Mouse (Mus musculus) kidney, postnatal 0 days (tissue): ENCODE data around the gene Hist1h2bf. TPM values are rescaled to one million over a fixed set of nuclear protein-coding genes. Genes with fewer than 3 reads are reported as not detected.
"Not testable (repeated sequence)": the region's sequence is repeated elsewhere in the genome, so short reads cannot be mapped to it uniquely, and the experiment has no call there.

Experiments
- ATAC-seq: fragments of 200-750 bp; cut with Nextera tagmentation; replicated peaks from 2 replicates; pipeline ENCODE4 v1.8.0; 2017; ENCODE audit warnings: low read depth, moderate number of reproducible peaks, moderate TSS enrichment, moderate library complexity; ENCODE audit not compliant: low FRiP score
- DNase-seq: peaks from one replicate; pipeline ENCODE4 v3.0.0-alpha.2; 2016; ENCODE audit warnings: low spot score
- H3K27ac ChIP-seq: fragments of 300-500 bp; sonication (generic); 2 replicates; pipeline ENCODE4 v1.5.1; 2014; ENCODE audit warnings: mild to moderate bottlenecking
- H3K27me3 ChIP-seq: fragments of 300-500 bp; sonication (generic); 2 replicates; pipeline ENCODE4 v1.6.1; 2014; ENCODE audit warnings: low read length, mixed read lengths; ENCODE audit not compliant: insufficient read depth
- H3K36me3 ChIP-seq: fragments of 300-500 bp; sonication (generic); 2 replicates; pipeline ENCODE4 v1.6.1; 2014; ENCODE audit warnings: low read length, mixed read lengths; ENCODE audit not compliant: insufficient read depth
- H3K4me1 ChIP-seq: fragments of 300-500 bp; sonication (generic); replicated peaks from 2 replicates; pipeline ENCODE4 v1.6.1; 2014; ENCODE audit warnings: antibody characterized with exemption, low read length, mixed read lengths; ENCODE audit not compliant: insufficient read depth
- H3K4me2 ChIP-seq: fragments of 300-500 bp; sonication (generic); 2 replicates; pipeline ENCODE4 v1.6.1; 2014; ENCODE audit warnings: mild to moderate bottlenecking, low read length, moderate library complexity, mixed read lengths
- H3K4me3 ChIP-seq: fragments of 300-500 bp; sonication (generic); replicated peaks from 2 replicates; pipeline ENCODE4 v1.5.1; 2014; ENCODE audit warnings: low read depth, low read length
- H3K9ac ChIP-seq: fragments of 300-500 bp; sonication (generic); 2 replicates; pipeline ENCODE4 v1.6.1; 2014; ENCODE audit warnings: low read depth, low read length
- H3K9me3 ChIP-seq: fragments of 300-500 bp; sonication (generic); replicated peaks from 2 replicates; pipeline ENCODE4 v1.6.1; 2016; ENCODE audit warnings: low read length, inconsistent platforms, mixed read lengths
- CTCF ChIP-seq: IDR thresholded peaks from 2 replicates; pipeline ENCODE4 v1.5.1; 2016; ENCODE audit warnings: antibody characterized with exemption, low read depth, mild to moderate bottlenecking, moderate library complexity
- WGBS: fragments of 180-500 bp; shearing (Covaris S2); extraction: QIAGEN DNeasy Blood & Tissue Kit; methylation state at CpG from one replicate; pipeline ENCODE4 v1.1.7; 2014; 5-methylcytosine and 5-hydroxymethylcytosine counted together
- polyA plus RNA-seq: library from polyadenylated mRNA; unstranded; fragments of >200 nt; fragmentation: Nextera tagmentation; extraction: Ambion mirVana; gene quantifications from 2 replicates; pipeline ENCODE4 v1.2.1, GENCODE M21; 2015

Gene Hist1h2bf
- polyA plus RNA-seq, 1 experiment from 2014 or later, result 3.4 TPM

DNA sequence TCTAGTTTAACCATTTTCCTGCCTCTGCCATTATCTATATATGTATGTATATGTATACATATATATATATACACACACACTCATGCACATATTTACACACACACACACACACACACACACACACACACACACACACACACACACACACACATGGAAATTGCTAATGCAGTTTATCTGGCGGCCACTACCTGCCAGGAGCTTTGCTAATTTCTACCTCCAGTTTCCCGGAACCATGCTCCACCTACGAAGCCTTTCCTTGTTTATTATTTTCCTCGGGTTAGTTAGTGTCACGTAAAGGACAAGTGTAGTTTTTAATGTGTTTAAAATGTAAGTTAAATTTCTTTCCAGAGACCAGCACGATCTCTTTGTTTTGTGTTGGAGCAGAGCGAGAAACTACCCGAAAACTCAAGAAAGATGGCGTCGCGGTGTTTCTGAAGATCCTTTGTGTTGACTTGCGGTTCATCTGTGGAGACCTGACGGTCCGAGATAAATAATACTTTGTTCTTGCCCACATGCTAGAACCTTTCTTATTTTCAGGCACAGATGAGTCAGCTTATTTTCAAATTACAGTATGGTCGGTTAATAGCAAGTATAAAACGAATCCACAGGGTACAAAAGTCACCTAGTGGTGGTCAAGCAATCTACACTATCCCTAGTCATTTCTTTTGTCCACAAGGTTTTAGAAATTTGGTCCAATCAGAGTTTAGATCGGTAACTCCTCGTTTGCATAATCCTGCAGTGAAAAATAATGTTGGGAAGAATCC is 11.1 kb downstream of the Hist1h2bf start:
- Histone ChIP-seq H3K27ac (peak overlapping the region; percentile 96), H3K9me3 (no peaks in the 10 kb centered on the region), H3K9ac (peak overlapping the region; percentile 57), H3K4me2 (peak overlapping the region; percentile 76), H3K4me1 (no peaks in the 10 kb centered on the region), H3K36me3 (no peaks in the 10 kb centered on the region), H3K27me3 (no peaks in the 10 kb centered on the region), H3K4me3 (peak overlapping the region; percentile 25)
- ATAC-seq (peak; percentile 58), DNase-seq (peak; percentile 98)
- TF ChIP-seq CTCF, result peak; percentile 71
- WGBS, result 3% methylated on average over 18 of the region's 18 CpGs

DNA sequence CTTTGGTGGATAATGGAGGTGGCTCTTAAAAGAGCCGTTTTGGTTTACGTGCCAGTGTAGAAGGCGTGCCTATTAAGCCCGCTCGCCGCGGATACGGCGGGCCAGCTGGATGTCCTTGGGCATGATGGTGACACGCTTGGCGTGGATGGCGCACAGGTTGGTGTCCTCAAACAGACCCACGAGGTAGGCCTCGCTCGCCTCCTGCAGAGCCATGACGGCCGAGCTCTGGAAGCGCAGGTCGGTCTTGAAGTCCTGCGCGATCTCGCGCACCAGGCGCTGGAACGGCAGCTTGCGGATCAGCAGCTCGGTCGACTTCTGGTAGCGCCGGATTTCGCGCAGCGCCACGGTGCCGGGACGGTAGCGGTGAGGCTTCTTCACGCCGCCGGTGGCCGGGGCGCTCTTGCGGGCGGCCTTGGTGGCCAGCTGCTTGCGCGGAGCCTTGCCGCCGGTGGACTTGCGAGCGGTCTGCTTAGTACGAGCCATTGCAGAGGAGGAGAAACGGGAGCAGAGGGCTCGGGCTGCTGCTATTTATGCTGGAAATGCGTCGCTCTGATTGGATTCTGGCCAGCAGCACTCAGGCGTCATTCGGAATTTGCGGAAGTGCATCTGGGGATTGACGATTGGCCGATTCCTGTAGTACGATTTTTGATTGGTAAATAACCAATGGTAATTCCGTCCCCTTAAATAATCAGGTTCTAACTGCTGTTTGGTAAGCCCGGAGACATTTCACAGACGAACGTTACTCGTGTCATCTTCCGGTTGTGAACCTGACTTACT is 11.9 kb downstream of the Hist1h2bf start, which contains the start of gene Hist1h3e:
TSS of gene Hist1h3e (minus strand) at position 487 of the 777 bp plus-strand sequence.
- H3K36me3 ChIP-seq, H3K27me3 ChIP-seq, H3K4me1 ChIP-seq, H3K9me3 ChIP-seq: not testable (repeated sequence)
- WGBS, result under 1% methylated on average over 42 of the region's 67 CpGs
- Histone ChIP-seq H3K4me2 (peak within 1 kb of the TSS; percentile 76), H3K9ac (peak within 1 kb of the TSS; percentile 61), H3K4me3 (peak within 1 kb of the TSS; percentile 25), H3K27ac (peak within 1 kb of the TSS; percentile 96)
- DNase-seq (peak; percentile 99), ATAC-seq (peak; percentile 91)

DNA sequence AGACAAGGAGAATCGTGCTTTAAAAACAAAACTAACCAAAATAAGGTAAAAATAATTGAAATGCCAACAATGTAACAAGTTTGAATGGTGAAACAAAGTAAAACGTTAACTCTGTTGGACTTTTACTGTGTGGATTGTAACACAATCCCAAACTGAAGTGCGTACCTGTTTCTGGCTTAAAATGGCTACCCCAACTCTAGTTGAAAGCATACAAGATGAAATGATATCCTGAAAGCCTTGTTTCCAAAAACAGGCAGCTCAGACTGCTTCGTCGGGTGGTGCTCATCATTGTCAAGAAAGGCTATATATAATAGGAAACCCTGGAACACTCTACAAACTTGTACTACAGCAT is 12.5 kb downstream of the Hist1h2bf start:
- peak overlapping the region; percentile 76 for H3K4me2 ChIP-seq
- not testable (repeated sequence) for H3K27me3 ChIP-seq, H3K9me3 ChIP-seq, ATAC-seq, DNase-seq, H3K4me1 ChIP-seq, H3K36me3 ChIP-seq
- H3K9ac ChIP-seq, result peak overlapping the region; percentile 61; the same call in 1 of the 2 replicates
- peak overlapping the region; percentile 25 for H3K4me3 ChIP-seq
- H3K27ac ChIP-seq, result peak overlapping the region; percentile 96
- WGBS, result 0% methylated on average over 2 of the region's 5 CpGs

DNA sequence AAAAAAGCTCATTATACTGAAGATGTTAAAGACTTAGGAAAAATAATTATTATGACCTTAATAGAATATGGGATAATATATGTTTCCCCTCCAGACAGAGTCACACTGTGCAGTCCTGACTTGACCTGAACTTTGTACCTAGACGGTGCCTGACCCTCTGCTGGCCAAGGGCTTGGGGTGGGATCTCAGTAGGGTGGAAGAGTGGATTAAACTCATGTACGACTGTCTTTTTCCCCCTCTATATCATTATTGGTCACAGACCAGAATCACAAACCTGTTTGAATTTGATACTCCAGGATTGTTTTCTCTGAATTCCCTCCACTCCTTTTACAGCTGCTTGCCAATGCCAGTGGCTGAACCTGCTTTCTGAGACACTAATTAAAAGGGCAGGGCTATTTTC is 13.3 kb downstream of the Hist1h2bf start:
- not testable (repeated sequence) for H3K27me3 ChIP-seq, ATAC-seq, H3K36me3 ChIP-seq, H3K4me3 ChIP-seq, DNase-seq, H3K9ac ChIP-seq, H3K27ac ChIP-seq, H3K4me1 ChIP-seq, H3K9me3 ChIP-seq
- 0 out of 2 replicates have a peak overlapping the region, but pooled peaks have one; percentile 13 for H3K4me2 ChIP-seq
- whole genome bisulfite sequencing, result 9% methylated on average over 2 of the region's 2 CpGs

DNA sequence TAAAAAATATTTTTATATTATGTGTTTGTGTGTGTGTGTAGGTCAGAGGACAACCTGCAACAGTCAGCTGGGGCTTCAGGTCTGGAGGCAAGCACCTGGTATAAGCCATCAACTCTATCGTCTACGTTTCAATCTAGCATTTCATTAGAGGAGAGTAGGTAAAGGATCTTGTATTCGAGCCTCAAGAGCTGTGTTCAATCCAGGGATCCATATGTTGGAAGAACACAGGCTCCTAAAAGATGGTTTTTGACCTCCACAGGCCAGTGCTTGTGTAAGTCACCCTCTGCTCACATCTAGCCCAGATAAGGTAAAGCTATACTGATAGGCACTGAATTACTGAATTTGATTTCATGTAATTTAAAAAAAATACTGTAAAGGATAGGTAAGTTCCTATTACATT is 17.1 kb downstream of the Hist1h2bf start:
- TF ChIP-seq CTCF, result no peak
- no peaks in the 10 kb centered on the region for H3K9me3 ChIP-seq
- H3K4me2 ChIP-seq, result peak overlapping the region; percentile 95
- no peak for ATAC-seq
- WGBS, result 62% methylated on average over 3 of the region's 3 CpGs
- no peaks in the 10 kb centered on the region for H3K36me3 ChIP-seq
- H3K9ac ChIP-seq, result no peak overlapping the region
- DNase-seq, result no peak
- no peaks in the 10 kb centered on the region for H3K27me3 ChIP-seq
- no peak overlapping the region for H3K4me3 ChIP-seq
- H3K4me1 ChIP-seq, result no peaks in the 10 kb centered on the region
- H3K27ac ChIP-seq, result no peak overlapping the region

DNA sequence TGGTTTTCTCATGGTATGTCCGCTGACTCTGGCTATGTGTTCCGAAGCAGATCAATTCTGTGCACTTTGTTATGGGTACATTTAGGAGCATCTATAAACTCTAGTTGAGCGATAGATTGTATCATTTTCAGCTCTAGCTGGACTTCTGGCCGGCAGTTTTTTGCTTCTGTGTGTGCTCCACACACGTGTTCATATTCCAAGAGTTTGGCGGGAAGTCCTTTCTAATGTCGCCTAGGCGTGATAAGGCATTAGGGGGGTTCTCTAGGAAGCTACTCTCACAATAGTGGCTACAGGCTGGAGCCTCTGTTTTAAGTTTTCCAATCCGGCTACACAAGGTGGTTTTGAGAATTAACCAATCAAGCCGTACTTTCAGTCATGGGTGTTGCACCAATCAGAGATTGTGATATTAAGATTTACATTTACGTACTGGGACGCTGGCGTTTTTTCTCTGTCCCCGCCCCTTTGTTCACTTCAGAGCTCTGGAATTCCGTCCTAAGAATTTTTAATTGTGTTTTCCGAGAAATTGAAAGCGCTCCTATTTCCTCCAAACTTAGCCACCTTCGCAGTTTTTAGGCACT is 18.1 kb downstream of the Hist1h2bf start:
- no peaks in the 10 kb centered on the region for H3K4me1 ChIP-seq
- H3K9ac ChIP-seq, result peak overlapping the region; percentile 88
- H3K27me3 ChIP-seq, result no peaks in the 10 kb centered on the region
- H3K4me3 ChIP-seq, result peak overlapping the region; percentile 44
- WGBS, result under 1% methylated on average over 18 of the region's 18 CpGs
- TF ChIP-seq CTCF, result no peak
- H3K9me3 ChIP-seq, result no peaks in the 10 kb centered on the region
- H3K27ac ChIP-seq, result peak overlapping the region; percentile 98
- H3K36me3 ChIP-seq, result no peaks in the 10 kb centered on the region
- DNase-seq (peak; percentile 99), ATAC-seq (peak; percentile 71)
- peak overlapping the region; percentile 95 for H3K4me2 ChIP-seq
